Mouse (Mus musculus): ENCODE data around the gene 4921530L21Rik. TPM values are rescaled to one million over a fixed set of nuclear protein-coding genes. Genes with fewer than 3 reads are reported as not detected.

Gene 4921530L21Rik
- total and polyA plus RNA-seq, 3 experiments: not detected

GRCm38 (mm10) chr14:95877548-95877947 lies 3.5 kb upstream of the 4921530L21Rik start:
- TF ChIP-seq MAFK (IDR thresholded peaks at IDR 0.05; ENCODE audit: borderline replicate concordance, low read depth, low read length) (no peak), ZKSCAN1 (IDR thresholded peaks at IDR 0.05; ENCODE audit: low read depth, low read length) (no peak), POLR2A (IDR thresholded peaks at IDR 0.05; ENCODE audit: control insufficient read depth in 1 of 2, insufficient read depth in 1 of 2, low read depth in 1 of 2, low read length in 2 of 2, poor library complexity in 1 of 2) (no peak), MEF2A (IDR thresholded peaks at IDR 0.05; ENCODE audit: extremely low read depth, insufficient replicate concordance, low read depth, low read length, poor library complexity, severe bottlenecking) (no peak), HCFC1 (IDR thresholded peaks at IDR 0.05; ENCODE audit: low read depth, low read length) (no peak), MAZ (IDR thresholded peaks at IDR 0.05; ENCODE audit: low read depth, low read length) (no peak), KAT2A (conservative IDR thresholded peaks at IDR 0.05; ENCODE audit: low read depth, low read length) (no peak)
- Histone ChIP-seq H3K4me3 (ENCODE audit: control insufficient read depth in 1 of 2, insufficient read depth in 1 of 2, low read depth in 2 of 2, low read length in 2 of 2) (no peak overlapping the region), H3K79me2 (ENCODE audit: control insufficient read depth, insufficient read depth, low read length, poor library complexity) (no peaks in the 10 kb centered on the region), H3K36me3 (ENCODE audit: control insufficient read depth in 1 of 2, insufficient read depth in 2 of 2, low read length in 2 of 2) (no peaks in the 10 kb centered on the region; a peak in 1 of 4 replicates), H3K27me3 (ENCODE audit: control insufficient read depth in 1 of 2, insufficient read depth in 2 of 2, low read length in 2 of 2) (no peaks in the 10 kb centered on the region), H3K9ac (ENCODE audit: control insufficient read depth, low read depth, low read length, poor library complexity, severe bottlenecking) (no peak overlapping the region), H3K4me1 (ENCODE audit: control insufficient read depth in 1 of 2, insufficient read depth in 2 of 2, low read length in 2 of 2) (no peaks in the 10 kb centered on the region), H3K9me3 (replicated peaks; ENCODE audit: insufficient read depth, low read length) (no peaks in the 10 kb centered on the region), H3K27ac (ENCODE audit: control insufficient read depth, low read depth, low read length) (no peak overlapping the region)
- no peak for DNase-seq (ENCODE audit: low read depth, low spot score)

- Histone ChIP-seq H3K36me3 (ENCODE audit: control insufficient read depth in 1 of 2, insufficient read depth in 2 of 2, low read length in 2 of 2) (no peaks in the 10 kb centered on the region), H3K27ac (ENCODE audit: control insufficient read depth, low read depth, low read length) (no peak overlapping the region), H3K9ac (ENCODE audit: control insufficient read depth, low read depth, low read length, poor library complexity, severe bottlenecking) (no peak overlapping the region), H3K9me3 (replicated peaks; ENCODE audit: insufficient read depth, low read length) (no peaks in the 10 kb centered on the region), H3K4me3 (ENCODE audit: control insufficient read depth in 1 of 2, insufficient read depth in 1 of 2, low read depth in 2 of 2, low read length in 2 of 2) (no peak overlapping the region), H3K4me1 (ENCODE audit: control insufficient read depth in 1 of 2, insufficient read depth in 2 of 2, low read length in 2 of 2) (no peaks in the 10 kb centered on the region), H3K27me3 (ENCODE audit: control insufficient read depth in 1 of 2, insufficient read depth in 2 of 2, low read length in 2 of 2) (no peaks in the 10 kb centered on the region), H3K79me2 (ENCODE audit: control insufficient read depth, insufficient read depth, low read length, poor library complexity) (no peaks in the 10 kb centered on the region)
- TF ChIP-seq EP300 (IDR thresholded peaks at IDR 0.05; ENCODE audit: low read depth in 1 of 2, low read length in 2 of 2) (no peak), ZNF384 (IDR thresholded peaks at IDR 0.05; ENCODE audit: low read depth, low read length) (no peak), NRF1 (IDR thresholded peaks at IDR 0.05; ENCODE audit: insufficient read depth, low read depth, low read length, poor library complexity, severe bottlenecking) (no peak), USF1 (IDR thresholded peaks at IDR 0.05; ENCODE audit: low read depth, low read length) (no peak), MAFK (IDR thresholded peaks at IDR 0.05; ENCODE audit: borderline replicate concordance, low read depth, low read length) (no peak), SIN3A (IDR thresholded peaks at IDR 0.05; ENCODE audit: low read length) (no peak), USF2 (IDR thresholded peaks at IDR 0.05; ENCODE audit: borderline replicate concordance in 1 of 2, insufficient read depth in 1 of 2, low read depth in 1 of 2, low read length in 2 of 2) (no peak), UBTF (IDR thresholded peaks at IDR 0.05; ENCODE audit: borderline replicate concordance, insufficient read depth, low read depth, low read length) (no peak), RCOR1 (IDR thresholded peaks at IDR 0.05; ENCODE audit: low read depth, low read length) (no peak), JUND (IDR thresholded peaks at IDR 0.05; ENCODE audit: low read depth, low read length) (no peak), POLR2AphosphoS5 (IDR thresholded peaks at IDR 0.05; ENCODE audit: borderline replicate concordance, low read depth, low read length) (no peak)
- DNase-seq (ENCODE audit: low read depth, low spot score): no peak
Observed at GRCm38 (mm10) chr14:95899458-95899857, 18.4 kb downstream of the 4921530L21Rik start.
